9 mouse cellular contexts compared by ENCODE assay signal in the genomic region with DNA sequence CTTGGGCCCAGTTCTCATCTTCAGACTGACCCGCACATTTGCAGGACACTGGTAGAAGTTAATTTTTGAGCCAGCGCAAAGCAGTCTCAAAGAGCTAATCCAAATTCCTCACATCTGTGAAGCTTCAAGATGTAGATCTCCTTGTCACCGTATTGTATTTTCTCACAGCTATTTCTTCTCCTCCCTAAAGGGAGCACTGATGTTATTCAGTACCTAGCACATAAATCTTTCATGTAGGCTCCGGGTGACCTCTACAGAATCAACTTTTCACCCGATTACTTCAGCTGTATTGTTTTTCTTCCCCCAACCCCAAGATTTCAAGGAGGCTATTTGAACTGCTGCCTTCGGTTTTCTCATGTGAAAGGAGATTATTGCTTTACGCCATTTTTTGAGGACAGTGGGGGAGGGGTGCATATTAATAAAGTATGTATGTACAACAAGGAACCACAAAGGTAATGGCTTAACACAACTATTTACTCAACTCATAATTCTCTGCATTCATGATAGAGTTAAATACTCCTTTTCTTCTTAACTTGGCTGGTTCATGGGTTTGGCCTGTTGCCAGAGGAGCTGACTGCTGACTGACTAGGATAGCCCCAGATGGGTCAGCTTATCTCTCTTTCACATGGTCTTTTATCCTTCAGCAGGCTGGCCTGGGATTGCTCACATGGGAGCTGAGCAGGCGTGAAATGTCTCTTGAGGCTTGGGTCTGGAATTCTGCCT.
DNase-seq lines count a peak whose midpoint lies in the region; ATAC-seq lines count a peak whose summit lies in the region.
"Had no signal": no experiment of that assay in that cellular context is flagged by ENCODE, and none has a peak within 500 bp of the region (broad histone marks: within the 10 kb centered on the region; RNA-seq: fewer than 3 reads in every experiment).

No protein-coding gene starts in this region.

- H3K27ac ChIP-seq in liver, embryonic 11.5 days (ENCODE audit: low read depth, low read length), result no peak overlapping the region

- no peaks in the 10 kb centered on the region for H3K4me1 ChIP-seq in liver, embryonic 11.5 days (replicated peaks; ENCODE audit: control insufficient read depth, insufficient read depth, low read length)

- no peak for ATAC-seq in liver, embryonic 11.5 days (replicated peaks; ENCODE audit: low FRiP score)
- no peak for ATAC-seq in frontal cortex, adult (ENCODE audit: low TSS enrichment)

- H3K4me3 ChIP-seq in liver, embryonic 11.5 days (ENCODE audit: low read depth, low read length), result no peak overlapping the region
- H3K4me3 ChIP-seq: myocyte had no signal

- H3K36me3 ChIP-seq in liver, embryonic 11.5 days (ENCODE audit: control insufficient read depth, insufficient read depth, low read length), result no peaks in the 10 kb centered on the region

- intact Hi-C loops in gastrocnemius, postnatal 36 days (cut with DNase I), result no loop called here

- no peaks in the 10 kb centered on the region for H3K9me3 ChIP-seq in liver, embryonic 11.5 days (ENCODE audit: control insufficient read depth, low read length)

- WGBS in liver, embryonic 11.5 days, result 55% methylated on average over 8 of the region's 8 CpGs

- H3K4me2 ChIP-seq in liver, embryonic 11.5 days, result no peak overlapping the region

- no peak overlapping the region for H3K9ac ChIP-seq in liver, embryonic 11.5 days (ENCODE audit: low read depth, low read length)

- peak; percentile 48 for DNase-seq in liver
- no peak for DNase-seq in liver, embryonic 11.5 days (ENCODE audit: low spot score)
- peak; percentile 70 for DNase-seq in adrenal gland, postnatal 14 days
- DNase-seq in gastrocnemius, postnatal 36 days, result peak; percentile 15 to 19
- peak; percentile 30 for DNase-seq in kidney, postnatal 14 days
- DNase-seq in urinary bladder, postnatal 25 days (ENCODE audit: low spot score), result peak; percentile 18
- no peak for DNase-seq in T-cell, adult 2 months (ENCODE audit: low spot score)

- no peaks in the 10 kb centered on the region for H3K27me3 ChIP-seq in liver, embryonic 11.5 days (replicated peaks; ENCODE audit: control insufficient read depth, insufficient read depth, low read length)

Comparison
In these comparisons a context has a peak if more than half of its experiments do, and no peak if none do; other contexts are left out.
1. DNase-seq: peak in liver (single experiment), adrenal gland, postnatal 14 days (single experiment), gastrocnemius, postnatal 36 days (2 of 2), kidney, postnatal 14 days (single experiment) and urinary bladder, postnatal 25 days (single experiment); none in liver, embryonic 11.5 days (single experiment) and T-cell, adult 2 months (single experiment).